Mouse (Mus musculus): ENCODE measurements around the gene Elovl6. TPM values are rescaled to one million over a fixed set of nuclear protein-coding genes. Genes with fewer than 3 reads are reported as not detected.
A peak's percentile ranks its signal among the peaks of the same experiment; 100 is the strongest.

Gene Elovl6
- total RNA-seq, 2 experiments from 2014 or later: 33.7 to 34.7 TPM

DNA sequence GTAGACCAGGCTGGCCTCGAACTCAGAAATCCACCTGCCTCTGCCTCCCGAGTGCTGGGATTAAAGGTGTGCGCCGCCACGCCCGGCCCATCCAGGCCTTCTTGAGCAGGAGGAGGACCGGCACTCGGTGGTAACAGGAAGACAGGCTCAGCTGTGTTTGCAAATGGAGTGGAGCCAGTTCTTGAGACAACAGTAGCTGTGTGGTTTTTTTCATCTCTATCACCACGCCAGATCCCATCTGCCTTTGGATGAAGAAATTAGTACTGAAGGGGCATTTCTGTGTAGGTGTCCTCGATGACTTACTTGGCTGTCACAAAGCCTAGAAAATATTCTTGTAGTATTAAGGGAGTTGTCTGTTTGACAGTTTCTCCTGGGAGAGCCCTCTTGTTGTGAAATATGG, 28.9 kb downstream of the Elovl6 start:
- intact Hi-C loops (cut with DNase I): no loop called here
- DNase-seq (ENCODE audit: low spot score in 2 of 2): peak; percentile 26 to 75

DNA sequence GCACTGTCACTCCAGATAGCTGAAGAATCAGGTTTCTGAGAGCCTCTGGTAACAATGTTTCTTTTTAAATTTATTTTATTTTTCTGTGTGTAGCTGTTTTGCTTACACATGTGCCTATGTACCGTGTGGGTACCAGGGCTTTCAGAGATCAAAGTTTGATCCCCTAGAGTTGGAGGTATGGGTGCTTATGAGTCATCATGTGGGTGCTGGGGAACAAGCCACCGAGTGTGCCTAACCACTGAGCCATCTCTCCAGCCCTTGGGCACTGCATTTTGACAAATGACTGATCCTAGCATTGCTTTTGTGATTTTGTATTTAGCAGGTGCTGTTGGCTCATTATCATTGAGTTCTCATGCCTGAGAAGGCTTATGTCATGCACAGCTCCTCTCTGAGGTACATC, 29.7 kb downstream of the Elovl6 start:
- no peak for DNase-seq (ENCODE audit: low spot score in 2 of 2)
- intact Hi-C loops (cut with DNase I): no loop called here

GRCm38 (mm10) chr3:129562411-129562810, 30.3 kb downstream of the Elovl6 start:
- no peak for DNase-seq (ENCODE audit: low spot score in 2 of 2)
- intact Hi-C loops (cut with DNase I): no loop called here

DNA sequence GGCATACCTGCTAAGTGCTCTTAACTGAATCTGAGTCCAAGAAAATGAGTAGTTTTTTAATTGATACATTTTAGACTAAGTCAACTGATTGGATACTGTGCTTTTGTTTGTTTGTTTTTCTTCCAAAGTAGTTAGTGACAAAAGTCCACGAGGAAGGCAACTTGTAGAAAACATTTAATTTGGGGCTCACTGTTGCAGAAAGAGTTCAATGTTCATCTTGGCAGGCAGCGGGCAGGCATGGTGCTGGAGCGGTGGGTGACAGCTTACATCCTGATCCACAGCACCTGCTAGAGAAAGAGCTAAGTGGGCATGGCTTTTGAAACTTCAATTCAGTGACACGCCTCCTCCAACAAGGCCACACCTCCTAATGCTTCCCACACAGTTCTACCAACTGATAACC, 31.7 kb downstream of the Elovl6 start:
- DNase-seq (ENCODE audit: low spot score in 2 of 2): no peak
- intact Hi-C loops (cut with DNase I): no loop called here

DNA sequence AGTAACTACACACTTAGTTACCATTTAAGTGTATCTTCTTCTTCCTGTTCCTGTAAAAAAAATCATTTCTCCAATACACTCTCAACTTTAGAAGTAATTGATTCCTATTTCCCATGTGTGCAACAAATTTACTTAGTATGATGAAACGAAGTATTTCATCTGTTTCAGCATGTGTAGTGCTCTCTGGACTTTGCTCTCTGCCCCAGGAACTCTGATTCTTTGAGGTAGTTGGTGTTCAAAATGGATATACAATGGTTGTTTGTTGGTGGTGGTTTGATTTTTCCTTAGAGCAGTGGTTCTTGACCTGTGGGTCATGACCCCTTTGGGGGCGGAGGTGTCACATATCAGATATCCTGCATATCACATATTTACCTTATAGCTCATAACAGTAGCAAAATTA, 32.7 kb downstream of the Elovl6 start:
- DNase-seq (ENCODE audit: low spot score in 2 of 2): no peak
- intact Hi-C loops (cut with DNase I): no loop called here

DNA sequence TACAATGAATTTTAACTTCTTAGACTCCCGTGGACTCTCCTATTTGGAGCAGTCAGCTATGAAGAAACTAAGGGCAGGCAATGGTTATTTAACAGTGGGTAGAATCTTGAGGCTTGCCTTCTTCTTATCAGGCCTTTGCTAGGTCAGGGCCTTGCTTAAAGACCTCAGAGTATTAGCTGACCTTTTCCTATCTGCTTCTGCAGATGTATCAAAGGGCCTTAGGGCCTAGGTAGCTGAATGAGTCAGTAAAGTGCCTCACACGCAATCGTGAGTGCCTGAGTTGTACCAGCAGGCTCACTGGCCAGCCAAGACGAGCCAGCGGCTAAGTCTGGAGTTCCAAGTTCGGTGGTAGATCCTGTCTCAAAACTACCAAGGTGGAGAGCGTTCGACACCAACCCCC, 33.3 kb downstream of the Elovl6 start:
- intact Hi-C loops (cut with DNase I): no loop called here
- DNase-seq (ENCODE audit: low spot score in 2 of 2): no peak

- no peak for DNase-seq (ENCODE audit: low spot score in 2 of 2)
- intact Hi-C loops (cut with DNase I): no loop called here
Measured at GRCm38 (mm10) chr3:129566013-129566412, 33.9 kb downstream of the Elovl6 start.

DNA sequence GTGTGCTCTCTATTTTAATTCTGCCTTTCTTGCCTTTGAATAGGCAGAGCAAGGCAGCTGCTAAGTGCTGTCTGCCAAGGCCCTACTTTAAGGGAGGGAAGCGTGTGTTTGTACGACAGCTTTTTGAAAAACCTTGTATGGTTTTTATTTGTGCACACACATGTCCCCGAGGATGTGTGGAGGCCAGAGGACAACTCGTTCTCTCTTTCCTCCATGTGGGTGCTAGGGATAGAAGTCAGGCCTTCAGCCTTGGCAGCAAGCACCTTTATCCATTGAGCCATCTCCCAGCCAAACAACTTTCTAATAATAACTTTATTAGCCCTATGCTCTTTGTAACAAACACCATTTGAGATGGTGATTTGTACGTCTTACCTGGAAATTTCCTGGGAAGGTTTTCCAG, 34.7 kb downstream of the Elovl6 start:
- intact Hi-C loops (cut with DNase I): no loop called here
- no peak for DNase-seq (ENCODE audit: low spot score in 2 of 2)

- intact Hi-C loops (cut with DNase I): no loop called here
- no peak for DNase-seq (ENCODE audit: low spot score in 2 of 2)
Measured at GRCm38 (mm10) chr3:129568506-129568905, 36.4 kb downstream of the Elovl6 start.

GRCm38 (mm10) chr3:129570989-129571388, 38.8 kb downstream of the Elovl6 start:
- no peak for DNase-seq (ENCODE audit: low spot score in 2 of 2)
- intact Hi-C loops (cut with DNase I): no loop called here

DNA sequence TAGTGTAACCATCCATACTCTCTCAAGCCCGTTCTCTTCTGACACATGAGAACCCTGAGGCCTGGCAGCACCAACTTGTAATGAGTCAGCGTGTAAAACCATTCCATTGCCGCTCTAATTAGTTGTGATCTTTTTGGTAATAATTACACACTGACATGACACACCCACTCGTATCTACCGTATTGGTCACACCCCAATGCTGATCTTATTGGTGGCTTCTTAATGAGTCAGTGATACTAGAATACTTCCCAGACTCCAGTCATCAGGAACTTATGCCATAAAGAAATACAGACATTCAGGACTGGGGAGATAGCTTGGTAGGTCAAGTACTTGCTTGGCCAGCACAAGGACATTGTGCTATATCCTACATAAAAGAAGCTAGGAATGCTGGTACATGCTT, 39.5 kb downstream of the Elovl6 start:
- intact Hi-C loops (cut with DNase I): no loop called here
- no peak for DNase-seq (ENCODE audit: low spot score in 2 of 2)

- intact Hi-C loops (cut with DNase I): no loop called here
- no peak for DNase-seq (ENCODE audit: low spot score in 2 of 2)
Measured at GRCm38 (mm10) chr3:129572959-129573358, 40.8 kb downstream of the Elovl6 start.

- no peak for DNase-seq (ENCODE audit: low spot score in 2 of 2)
- intact Hi-C loops (cut with DNase I): no loop called here
Measured at GRCm38 (mm10) chr3:129573609-129574008, 41.5 kb downstream of the Elovl6 start.

DNA sequence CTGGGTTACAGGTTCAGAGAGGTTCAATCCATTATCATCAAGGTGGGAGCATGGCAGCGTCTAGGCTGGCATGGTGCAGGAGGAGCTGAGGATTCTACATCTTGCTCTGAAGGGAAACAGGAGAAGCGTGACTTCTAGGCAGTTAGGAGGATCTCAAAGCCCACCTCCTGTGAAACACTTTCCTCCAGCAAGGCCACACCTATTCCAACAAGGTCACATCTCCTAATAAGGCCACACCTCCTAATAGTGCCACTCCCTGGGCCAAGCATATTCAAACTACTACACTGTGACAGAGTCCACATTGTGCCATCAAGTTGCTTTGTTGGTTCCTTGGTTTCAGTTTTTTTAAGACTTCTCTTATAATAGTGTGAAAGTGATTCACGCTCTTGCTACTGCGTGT, 42.9 kb downstream of the Elovl6 start:
- DNase-seq (ENCODE audit: low spot score in 2 of 2): peak in 1 of 2 experiments; percentile 18
- intact Hi-C loops (cut with DNase I): loop anchor here (5.0 kb wide), 1 partner anchor 38 kb away; no protein-coding TSS in a partner anchor

GRCm38 (mm10) chr3:129576522-129576921, 44.4 kb downstream of the Elovl6 start:
- intact Hi-C loops (cut with DNase I): loop anchor here (5.0 kb wide), 1 partner anchor 39 kb away; no protein-coding TSS in a partner anchor
- DNase-seq (ENCODE audit: low spot score in 2 of 2): no peak

DNA sequence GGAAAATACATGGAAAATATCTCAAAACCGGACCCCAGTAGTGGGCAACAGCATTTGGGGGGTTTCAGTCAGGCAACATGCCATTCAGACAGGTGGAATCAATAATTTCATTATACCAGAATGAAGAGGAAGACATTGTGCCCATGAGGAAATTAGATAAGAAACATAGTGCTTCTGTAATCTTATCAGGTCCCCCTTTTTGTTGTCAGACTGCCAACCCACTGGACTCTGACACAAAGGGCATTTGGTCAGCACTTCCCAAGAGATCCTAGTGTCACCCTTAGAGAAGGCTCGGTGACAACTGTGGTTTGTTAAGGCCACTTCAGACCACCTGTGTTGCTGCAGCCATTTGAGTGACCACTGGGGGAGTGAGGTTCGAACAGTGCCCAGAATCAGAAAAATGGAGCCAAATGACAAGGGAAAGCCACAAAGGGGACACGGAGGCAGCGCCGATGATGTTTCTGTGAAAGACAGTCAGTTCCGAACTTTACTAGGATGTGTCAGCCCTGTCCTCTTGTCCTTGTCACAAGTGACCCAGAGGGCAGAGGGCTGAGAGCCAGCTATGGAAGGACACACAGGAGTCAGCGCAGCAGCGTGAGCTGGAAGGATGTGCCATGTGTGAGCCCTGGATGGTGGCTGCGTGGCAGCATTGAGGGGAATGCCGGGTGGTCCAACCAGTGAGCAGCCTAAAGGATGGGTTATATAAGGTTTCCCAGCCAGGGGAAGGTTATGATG, 46.8 kb downstream of the Elovl6 start:
- intact Hi-C loops (cut with DNase I): loop anchor here (5.0 kb wide), 1 partner anchor 42 kb away; no protein-coding TSS in a partner anchor

GRCm38 (mm10) chr3:129581024-129581423, 48.9 kb downstream of the Elovl6 start:
- no peak for DNase-seq (ENCODE audit: low spot score in 2 of 2)

More for the DNA sequence above, 46.8 kb downstream of the Elovl6 start:
- no peak for DNase-seq (ENCODE audit: low spot score in 2 of 2)

GRCm38 (mm10) chr3:129582449-129582848, 50.3 kb downstream of the Elovl6 start:
- no peak for DNase-seq (ENCODE audit: low spot score in 2 of 2)
- intact Hi-C loops (cut with DNase I): no loop called here

More at GRCm38 (mm10) chr3:129581024-129581423, 48.9 kb downstream of the Elovl6 start:
- intact Hi-C loops (cut with DNase I): no loop called here

- intact Hi-C loops (cut with DNase I): no loop called here
- DNase-seq (ENCODE audit: low spot score in 2 of 2): no peak
Measured at GRCm38 (mm10) chr3:129583290-129583689, 51.1 kb downstream of the Elovl6 start.

GRCm38 (mm10) chr3:129587916-129588315, 55.8 kb downstream of the Elovl6 start:
- intact Hi-C loops (cut with DNase I): no loop called here
- DNase-seq (ENCODE audit: low spot score in 2 of 2): no peak

GRCm38 (mm10) chr3:129588753-129589152, 56.6 kb downstream of the Elovl6 start:
- DNase-seq (ENCODE audit: low spot score in 2 of 2): peak in 1 of 2 experiments; percentile 54
- intact Hi-C loops (cut with DNase I): no loop called here
